Mouse (Mus musculus) bone marrow macrophage, adult 2 months (primary cell): ENCODE measurements at regions not wholly inside any gene's neighbourhood (a gene's known extent, or its start where the extent isn't known, plus 50 kb on each side); places are given as distances from the start of the nearest gene placed in this dataset.

Experiments
- CTCF ChIP-seq: IDR thresholded peaks from 2 replicates; pipeline ENCODE4 v1.5.1; 2012; ENCODE audit warnings: low read depth, mild to moderate bottlenecking, low read length, moderate library complexity
- POLR2A ChIP-seq: IDR thresholded peaks from 2 replicates; pipeline ENCODE4 v1.6.1; 2012; ENCODE audit warnings: mild to moderate bottlenecking, low read depth, low read length, borderline replicate concordance

DNA sequence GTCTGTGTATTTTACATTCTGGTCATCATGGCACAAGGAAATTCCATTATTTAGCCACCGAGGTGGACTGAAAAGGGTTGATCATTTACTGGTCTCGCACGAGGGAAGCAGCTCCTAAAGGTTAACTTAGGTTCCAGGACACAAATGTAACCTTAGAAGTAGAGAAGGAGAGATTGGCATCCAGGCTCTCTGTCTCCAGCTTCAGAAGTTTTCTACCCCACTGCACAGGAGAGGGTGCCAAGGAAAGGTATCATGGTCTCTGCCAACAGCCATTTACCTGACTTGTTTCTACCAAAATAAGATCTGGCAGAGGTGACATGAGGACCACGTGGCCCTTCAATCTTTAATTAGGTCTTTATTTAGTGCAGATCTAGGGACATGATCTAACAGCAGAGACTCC lies 218.0 kb upstream of the Prep start:
- no peak for TF ChIP-seq POLR2A
- TF ChIP-seq CTCF: no peak
